Mouse (Mus musculus): ENCODE data around the gene Tbx19.

Gene Tbx19

DNA sequence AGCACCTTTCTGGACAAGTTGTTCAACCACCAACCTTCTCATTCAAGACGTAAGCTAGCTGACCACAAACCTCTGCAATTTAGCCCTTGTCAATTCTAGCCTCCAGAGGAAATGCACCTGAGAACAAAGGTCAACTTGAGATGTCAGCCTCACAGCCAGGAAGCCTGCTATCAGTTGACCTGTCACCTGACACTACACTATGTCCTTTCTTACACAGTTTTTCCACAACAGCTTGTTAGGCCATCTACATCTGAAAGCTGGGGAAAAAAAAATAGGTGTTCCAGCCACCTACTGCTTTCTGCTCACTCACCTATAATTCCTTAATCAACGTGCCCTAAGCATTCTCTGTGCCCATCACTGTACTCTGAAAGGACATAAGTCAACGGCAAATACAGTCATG, 23.6 kb upstream of the Tbx19 start:
- DNase-seq (ENCODE audit: low spot score in 2 of 2) = no peak

DNA sequence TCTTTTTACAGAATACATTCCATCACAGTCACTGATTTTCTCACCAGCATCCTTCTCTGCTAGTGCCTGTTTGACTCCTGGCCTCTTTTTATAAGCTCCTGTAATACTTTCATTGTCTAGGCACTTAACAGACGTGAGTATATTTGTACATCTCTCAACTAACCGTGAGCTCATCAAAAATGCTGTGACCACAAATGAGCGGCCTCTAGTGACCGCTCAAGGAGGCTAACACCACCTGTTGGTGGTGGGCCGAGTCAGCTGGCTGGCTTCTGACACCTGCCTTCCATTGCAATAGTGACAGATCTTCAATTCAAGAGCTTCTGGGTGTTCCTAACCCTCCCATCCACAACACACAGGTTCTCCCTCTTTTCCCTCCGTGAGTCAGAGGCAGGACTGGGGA, 22.8 kb upstream of the Tbx19 start:
- DNase-seq (ENCODE audit: low spot score in 2 of 2) = no peak

DNA sequence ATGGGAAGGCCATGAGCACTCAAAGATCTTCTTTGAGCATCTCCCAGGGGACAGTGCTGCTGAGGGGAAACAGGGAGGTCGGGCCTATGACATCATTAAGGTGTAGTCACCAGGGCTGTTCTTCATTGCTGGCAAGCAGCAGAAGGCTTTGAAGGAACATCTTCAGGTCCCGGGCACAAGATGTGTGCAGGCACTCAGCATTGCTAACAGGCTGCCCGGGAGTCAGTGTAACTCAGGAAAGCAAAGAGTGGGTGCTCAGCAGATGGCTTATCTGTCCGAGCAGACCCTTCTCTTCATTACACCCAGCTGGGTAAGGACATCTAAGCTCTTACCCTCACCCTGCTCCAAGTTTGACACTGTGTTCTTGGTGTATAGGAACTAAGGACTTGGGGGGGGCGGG, 18.7 kb upstream of the Tbx19 start:
- no peak for DNase-seq (ENCODE audit: low spot score in 2 of 2)

DNA sequence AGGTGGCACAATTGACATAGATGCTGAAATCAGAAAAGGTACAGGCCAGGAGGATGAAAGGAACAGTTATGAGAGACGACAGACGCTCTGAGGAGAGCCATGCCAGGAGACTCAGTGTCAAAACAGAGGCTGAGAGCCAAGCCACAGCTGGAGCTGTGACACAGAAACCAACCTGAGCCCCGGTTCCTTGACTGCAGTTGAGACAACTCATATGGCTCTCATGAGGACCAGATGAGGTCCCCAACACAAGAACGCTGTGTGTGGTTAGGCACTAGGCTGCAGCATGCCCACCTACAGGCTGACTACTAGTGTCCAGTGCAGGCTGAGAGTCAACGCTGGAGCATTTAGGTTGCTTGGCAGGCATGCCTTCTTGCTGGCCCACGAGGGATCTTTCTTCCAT, 17.5 kb upstream of the Tbx19 start:
- DNase-seq (ENCODE audit: low spot score in 2 of 2) = no peak

DNA sequence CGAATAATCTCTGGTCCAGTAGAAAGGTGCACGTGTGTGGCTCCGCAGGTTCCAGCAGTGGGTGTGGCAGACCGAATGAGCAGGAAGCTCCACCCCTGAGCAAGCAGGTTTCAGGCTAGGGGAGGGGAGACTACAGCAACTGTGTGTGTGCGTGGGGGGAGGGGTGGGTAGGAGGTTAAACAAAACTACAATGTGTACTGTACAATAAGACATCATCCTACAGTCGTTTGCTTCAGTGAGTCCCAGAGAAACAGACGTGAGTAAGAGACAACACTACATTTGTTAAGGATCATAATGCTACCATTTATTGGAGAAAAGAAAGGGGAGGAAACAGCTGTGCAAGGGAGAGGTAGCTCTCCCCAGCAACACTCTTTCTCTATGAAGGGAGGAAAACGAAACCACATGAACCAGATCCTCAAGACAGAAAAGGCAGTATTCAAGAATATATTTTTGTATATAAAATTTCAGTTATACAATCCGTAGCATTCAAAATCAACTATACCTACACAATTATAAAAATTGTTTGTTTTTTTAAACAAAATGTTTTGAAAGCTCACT, 13.6 kb upstream of the Tbx19 start:
- no peak for DNase-seq (ENCODE audit: low spot score in 2 of 2)

DNA sequence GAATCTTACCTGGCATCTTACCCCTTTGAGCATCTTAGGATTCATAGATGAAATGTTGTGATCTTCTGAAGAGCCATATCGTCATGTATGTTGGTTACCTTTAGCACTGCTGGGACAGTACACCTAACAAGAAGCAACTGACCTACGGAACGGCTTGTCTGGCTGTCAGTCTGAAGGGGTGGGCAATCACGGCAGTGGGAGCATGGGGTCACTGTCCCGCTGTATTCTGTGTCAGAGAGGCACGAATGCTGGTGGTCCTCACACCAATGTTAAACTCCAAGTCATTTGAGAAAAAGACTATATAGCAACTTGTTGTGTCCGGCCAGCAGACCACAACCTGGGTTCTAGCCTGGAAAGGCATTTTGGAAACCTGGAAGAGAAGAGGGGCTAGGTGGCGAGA, 10.7 kb upstream of the Tbx19 start:
- no peak for DNase-seq (ENCODE audit: low spot score in 2 of 2)

DNA sequence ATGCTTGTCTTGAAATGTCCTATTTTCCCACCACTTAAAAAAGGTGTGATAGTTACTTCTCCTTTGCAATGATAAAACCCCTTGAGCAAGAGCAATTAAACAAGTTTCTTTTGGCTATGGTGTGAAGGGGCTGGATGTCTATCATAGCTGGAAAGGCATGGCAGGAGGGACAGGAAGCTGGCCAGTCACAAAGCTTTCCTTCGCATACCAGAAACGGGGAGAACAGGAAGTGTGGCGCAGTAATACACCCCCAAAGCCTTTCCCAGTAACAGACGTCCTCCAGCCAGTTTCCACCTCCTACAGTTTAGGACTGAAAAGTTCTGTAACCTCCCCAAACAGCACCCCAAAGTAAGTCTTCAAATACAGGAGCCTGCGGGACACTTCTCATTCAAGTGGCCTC, 9.6 kb upstream of the Tbx19 start:
- DNase-seq (ENCODE audit: low spot score in 2 of 2) = no peak

DNA sequence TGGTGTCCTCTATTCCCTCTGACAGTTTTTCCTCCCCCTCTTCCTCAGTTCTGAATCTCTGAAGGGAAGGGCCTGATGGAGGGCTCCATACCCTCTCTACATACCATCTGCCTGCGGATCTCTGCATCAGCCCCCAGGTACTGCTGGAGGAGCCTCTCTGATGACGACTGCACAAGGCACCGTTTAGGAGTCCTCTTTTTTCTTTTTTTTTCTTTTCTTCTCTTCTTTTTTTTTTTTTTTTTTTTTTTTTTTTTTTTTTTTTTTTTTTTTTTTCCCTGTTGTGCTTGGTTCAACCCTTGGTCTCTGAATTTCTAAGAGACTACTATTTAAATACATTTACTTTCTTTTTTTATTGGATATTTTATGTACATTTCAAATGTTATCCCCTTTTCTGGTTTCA, 8.9 kb upstream of the Tbx19 start:
- DNase-seq (ENCODE audit: low spot score in 2 of 2) = no peak

DNA sequence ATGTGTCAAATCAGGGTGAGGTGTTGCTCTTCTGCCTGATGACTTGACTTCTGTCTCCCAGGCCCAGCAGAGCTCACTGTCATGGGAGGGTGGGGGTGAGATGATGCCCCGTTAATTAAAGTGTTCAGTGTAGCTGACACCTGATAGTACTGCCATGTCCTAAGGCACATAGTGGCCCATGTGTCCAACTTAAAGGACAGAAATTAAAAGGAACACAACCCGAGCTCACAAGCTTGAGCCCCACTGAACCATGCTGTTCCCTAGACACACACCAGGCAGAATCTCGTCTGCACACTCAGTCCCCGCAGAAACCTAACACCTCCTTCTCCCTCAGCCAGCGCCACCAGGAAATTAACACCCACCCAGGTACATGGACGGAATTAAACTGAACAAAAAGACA, 4.3 kb upstream of the Tbx19 start:
- DNase-seq (ENCODE audit: low spot score in 2 of 2) = no peak

DNA sequence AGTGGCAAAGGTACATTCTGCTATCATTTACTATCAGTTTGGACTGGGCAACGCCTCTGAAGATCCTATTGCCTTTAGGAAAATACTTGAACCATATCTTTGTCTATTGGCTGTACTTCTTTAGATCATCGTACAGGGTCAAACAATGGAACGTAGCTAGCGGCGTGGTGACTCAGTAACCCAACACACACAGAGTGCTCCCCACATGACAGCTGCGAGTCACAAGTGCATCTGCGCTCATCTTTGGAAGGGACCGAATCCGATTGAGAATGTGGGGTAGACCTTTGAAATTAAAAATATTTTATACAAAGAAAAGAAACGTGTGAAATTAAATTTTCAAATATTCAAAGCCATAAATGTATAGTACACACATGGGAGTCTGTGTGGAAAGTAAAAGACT, 1.7 kb downstream of the Tbx19 start:
- DNase-seq (ENCODE audit: low spot score in 2 of 2) = no peak

DNA sequence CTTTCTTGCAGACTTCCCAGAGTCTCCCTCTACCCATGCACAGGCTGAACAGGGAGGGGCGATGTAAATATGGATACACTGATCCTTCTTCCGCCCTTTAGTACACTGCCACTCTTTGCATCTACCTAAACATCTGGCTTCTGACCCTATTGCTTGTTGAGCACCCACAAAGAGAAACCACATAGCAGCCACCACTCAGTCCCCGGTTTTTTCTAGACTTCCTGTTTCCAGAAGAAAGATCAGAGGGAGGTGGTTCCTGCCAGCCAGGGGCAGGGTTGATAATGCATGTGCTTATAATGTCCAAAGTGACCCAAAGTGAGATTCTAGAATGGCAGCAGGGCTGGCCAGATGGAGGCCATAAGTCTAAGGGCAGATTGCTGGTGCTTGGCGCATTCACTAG, 6.4 kb downstream of the Tbx19 start:
- no peak for DNase-seq (ENCODE audit: low spot score in 2 of 2)

DNA sequence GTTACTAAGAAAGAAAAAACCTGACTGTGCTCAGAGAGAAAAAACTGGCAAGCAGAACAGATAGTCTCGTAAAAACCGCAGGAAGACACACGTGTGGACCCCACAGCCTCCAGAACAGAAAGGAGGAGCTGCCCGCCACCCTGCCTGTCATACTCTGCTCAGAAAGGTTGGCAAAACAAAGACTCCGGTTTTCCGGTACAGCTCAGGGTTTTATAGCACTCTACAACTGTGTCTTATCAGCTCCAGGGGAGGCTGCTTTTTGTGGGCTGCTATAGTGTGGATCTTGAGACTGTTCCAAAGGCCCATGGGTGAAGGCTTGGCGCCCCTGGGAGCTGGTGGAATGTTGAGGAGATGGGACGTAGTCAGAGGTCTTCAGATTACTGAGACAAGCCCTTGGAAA, 9.4 kb downstream of the Tbx19 start:
- DNase-seq (ENCODE audit: low spot score in 2 of 2) = no peak

DNA sequence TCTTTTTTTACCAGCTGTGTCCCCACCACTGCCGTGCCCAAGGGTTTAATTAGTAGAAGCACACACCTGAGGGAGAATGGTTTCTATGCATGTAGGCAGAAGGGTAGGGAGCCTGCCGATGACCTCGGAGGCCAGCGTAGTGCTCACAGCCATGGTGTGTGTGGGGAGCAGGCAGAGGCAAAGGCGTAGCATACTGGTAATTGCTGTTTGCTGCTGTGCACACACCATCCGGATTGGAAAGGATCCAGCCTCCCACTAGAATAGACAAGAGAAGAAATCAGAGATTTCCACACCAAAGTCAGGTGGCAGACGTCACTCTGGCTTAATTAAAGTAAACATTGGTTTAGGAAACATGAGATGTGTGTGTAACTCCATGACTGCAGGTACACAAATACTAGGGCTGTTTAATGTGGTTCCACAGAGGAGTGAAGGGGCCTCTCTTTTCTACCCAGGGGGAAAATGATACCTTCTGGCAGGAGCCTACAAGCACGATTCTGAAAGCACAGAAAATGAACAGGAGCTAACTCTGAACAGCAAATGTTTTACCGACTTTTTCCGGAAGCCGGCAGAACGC, 18.1 kb downstream of the Tbx19 start:
- DNase-seq (ENCODE audit: low spot score in 2 of 2) = no peak

DNA sequence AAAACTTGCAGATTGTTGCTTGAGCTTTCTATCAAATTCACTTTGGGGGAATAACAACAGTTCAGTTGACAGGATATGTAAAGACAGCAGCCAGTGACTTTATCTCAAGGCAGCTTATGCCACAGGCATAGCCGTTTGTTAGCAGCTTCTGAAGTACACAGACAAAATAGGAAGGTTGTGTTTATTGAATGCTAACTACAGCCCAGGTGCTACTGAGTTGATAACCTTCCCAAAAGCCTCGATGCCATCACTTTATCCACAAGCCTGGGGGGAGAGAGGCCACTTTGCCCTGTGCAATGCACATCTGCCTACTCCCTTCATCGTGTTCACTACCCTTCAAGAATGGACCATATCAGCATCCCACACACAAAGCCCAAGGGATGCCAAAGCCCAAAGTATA, 20.3 kb downstream of the Tbx19 start:
- no peak for DNase-seq (ENCODE audit: low spot score in 2 of 2)

DNA sequence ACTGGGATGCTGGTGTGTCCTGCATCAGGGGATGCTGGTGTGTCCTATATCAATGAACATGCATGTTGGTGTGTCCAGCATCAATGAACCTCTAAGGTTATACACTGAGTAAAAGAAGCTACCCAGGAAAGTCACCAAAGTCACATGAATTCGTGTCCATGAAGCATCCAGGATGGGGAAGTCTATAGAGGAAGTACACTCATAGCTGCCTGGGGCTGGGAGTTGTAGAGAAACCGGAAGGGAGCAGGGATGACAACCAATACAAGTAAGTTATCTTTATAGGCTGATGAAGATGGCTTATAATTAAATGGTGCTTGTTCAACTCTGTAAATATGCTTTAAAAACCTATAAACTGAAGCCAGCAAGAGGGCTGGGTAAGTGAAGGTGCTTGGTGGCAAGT, 26.7 kb downstream of the Tbx19 start:
- no peak for DNase-seq (ENCODE audit: low spot score in 2 of 2)

DNA sequence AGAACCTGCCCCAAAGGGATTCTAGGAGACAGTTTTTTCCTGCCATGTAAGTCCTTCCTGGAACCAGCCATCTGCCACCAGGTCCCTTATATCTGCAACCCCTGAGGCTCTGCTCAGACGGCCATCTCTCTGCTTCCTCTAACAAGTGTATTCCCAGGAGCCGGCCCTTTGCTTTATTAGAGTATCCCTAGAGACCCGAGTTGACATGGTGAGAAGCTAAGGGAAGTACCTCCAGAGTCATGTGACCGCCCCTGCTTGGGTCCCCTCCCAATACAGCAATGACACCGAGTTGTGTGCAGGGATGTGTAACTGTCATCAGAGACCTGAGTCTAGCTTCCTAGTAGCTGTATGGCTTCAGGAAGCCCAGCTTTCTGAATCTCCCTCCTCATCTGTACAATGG, 27.3 kb downstream of the Tbx19 start:
- no peak for DNase-seq (ENCODE audit: low spot score in 2 of 2)

DNA sequence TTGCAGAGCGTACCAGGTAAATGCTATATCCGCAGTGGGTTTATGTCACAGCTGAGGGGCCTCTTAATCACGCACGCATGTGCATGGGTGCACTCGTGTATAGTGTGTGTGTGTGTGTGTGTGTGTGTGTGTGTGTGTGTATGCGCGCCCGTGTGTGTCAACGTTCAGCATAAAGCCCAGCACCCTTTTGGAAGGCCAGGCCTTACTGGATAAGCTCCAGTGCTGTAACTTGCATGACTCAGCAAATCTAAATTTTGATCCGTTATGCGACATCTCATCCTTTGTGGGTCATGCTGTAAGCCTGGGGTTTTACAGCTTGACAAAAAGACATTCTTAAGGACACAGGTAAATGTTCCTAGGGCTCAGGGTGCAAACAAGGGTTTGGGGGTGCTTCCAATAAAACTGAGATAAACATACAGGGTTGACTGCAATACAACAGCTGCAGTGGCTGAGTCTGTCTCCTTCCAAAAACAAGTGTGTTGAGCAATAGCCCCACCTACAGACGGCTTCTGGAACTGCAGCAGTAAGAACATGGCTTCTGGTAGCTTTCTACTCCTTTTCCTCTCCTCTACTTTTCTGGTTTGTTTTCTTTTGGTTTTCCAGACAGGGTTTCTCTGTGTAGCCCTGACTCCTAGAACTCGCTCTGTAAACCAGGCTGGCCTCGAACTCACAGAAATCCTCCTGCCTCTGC, 28.2 kb downstream of the Tbx19 start:
- DNase-seq (ENCODE audit: low spot score in 2 of 2) = peak; percentile 78 to 87

DNA sequence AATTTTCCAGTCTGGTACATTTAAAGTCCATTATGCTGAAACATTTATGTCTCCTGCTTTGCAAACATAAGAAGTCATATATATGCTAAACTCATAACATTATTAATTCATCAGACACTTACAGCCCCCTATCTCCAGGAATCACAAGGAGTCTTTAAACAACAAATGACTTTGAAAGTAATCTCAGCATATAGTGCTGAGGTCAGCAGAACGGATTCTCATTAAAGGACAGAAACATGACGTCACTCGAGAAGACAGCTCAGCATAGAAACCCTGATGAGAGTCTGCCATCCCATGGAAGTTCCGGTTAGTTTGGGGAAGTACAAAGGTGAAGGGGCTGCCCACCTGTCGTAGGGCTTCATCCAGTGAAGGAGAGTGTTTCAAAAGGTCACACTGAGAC, 31.0 kb downstream of the Tbx19 start:
- no peak for DNase-seq (ENCODE audit: low spot score in 2 of 2)

DNA sequence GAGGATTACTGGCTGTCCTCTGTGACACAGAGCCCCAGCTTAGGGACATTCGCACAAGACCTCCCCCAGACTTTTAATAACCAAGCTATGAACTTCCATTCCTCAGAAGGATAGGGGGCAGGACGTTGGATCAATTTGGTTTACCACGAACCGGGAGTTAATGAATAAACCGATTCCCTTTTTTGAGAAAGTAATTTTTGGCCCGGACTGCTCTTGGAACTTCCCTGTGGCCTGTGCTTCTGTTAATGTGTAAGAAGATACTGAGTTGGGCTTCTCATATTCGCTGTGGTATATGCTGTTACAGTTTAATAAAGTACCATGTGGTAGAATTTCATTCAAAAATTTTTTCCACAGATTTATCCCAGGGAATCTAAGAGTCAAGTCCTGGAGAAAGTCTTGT, 39.5 kb downstream of the Tbx19 start:
- no peak for DNase-seq (ENCODE audit: low spot score in 2 of 2)

DNA sequence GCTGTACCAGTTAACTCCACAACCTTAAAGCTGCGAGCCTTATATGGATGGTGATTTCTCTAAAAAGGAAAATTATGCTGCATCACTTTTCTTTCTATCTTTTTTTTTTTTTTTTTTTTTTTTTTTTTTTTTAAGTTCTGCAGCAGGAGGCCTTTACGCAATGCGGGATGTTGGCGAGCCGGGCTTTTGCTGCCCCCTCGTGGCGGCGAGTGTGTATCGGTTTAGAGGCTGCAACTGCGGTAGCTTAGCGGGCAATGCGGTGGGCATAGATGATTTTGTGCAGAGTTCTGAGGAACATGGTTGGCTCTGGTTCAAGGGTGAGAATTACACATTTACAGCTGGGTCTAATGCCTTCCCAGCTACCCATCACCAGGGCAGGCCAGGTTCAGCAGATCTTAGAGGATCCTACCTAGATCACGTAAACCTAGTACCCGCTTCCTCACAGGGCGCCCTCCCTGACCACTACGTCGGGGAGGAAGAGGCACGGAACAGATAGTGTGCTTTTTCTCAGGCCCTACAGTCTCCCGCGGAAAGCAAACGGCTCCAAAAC, 40.1 kb downstream of the Tbx19 start:
- DNase-seq (ENCODE audit: low spot score in 2 of 2) = peak; percentile 77 to 91

DNA sequence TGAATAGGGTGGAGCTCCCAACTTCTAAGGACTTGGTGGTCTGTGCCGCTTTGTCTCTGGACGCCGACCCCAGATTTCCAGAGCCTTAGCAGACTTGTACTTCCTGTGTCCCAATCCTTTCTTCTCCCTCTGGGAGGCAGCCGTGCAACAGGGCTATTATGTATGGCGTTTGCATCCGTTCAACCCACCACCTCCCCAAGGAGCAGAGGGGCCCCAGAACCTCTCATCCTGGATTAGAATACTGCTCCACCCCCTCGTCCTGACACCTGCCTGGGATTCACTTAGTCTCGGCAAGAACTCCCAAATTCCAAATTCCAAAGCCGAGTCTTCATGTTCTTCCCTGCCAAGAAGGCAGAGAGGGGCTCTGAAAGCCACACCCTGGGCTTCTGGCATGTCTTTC, 40.8 kb downstream of the Tbx19 start:
- no peak for DNase-seq (ENCODE audit: low spot score in 2 of 2)

DNA sequence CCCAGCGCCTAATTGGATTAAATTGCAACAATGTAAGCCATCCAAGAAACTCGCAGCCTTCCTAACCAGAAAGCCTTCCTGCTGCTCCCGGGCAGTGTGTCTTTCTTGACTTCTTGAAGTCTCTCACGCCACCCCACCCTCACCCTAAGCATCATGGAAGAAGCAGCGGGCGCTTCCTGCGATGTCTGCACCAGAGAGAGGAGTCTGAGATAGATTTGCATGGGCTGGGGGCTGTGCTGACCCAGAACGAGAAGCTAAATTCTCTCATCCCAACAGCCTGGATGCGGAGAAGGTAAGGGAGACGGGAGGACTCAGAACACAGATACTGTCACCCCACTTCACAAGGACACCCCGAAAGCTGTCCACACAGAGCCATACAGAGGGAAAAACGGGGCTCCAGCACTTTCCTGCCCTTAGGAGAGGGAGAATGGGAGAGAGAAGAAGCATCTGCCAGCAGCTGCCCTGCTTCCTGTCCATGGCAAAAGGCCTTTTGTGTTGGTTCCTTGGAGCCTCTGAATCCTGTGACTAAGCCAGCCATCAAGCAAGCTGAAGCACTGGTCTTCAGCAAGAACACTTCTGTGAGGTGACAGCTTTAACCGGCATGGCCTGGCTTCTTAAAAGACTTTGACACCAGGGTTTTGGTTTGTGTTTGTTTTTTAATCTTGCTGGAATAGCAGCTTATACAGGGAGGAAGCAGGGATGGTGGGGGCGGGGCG, 41.4 kb downstream of the Tbx19 start:
- no peak for DNase-seq (ENCODE audit: low spot score in 2 of 2)

Data from spleen, postnatal 10 days (tissue).